Mouse (Mus musculus) lung, adult 2 months (tissue): ENCODE data around the gene Gm5460.

Source experiments
- CTCF ChIP-seq: fragments of 200-500 bp; IDR thresholded peaks from 2 replicates; pipeline ENCODE4 v1.5.1; 2011; ENCODE audit warnings: mild to moderate bottlenecking, low read length, control low read depth; ENCODE audit not compliant: insufficient read depth
- POLR2A ChIP-seq: fragments of 200-500 bp; IDR thresholded peaks from 2 replicates; pipeline ENCODE4 v1.6.1; 2011; ENCODE audit warnings: low read depth, mild to moderate bottlenecking, control low read depth, low read length, borderline replicate concordance; ENCODE audit errors: extremely low read depth

GRCm38 (mm10) chr14:34096161-34096560 is 79.6 kb downstream of the Gm5460 start:
- TF ChIP-seq CTCF, result no peak
- no peak for TF ChIP-seq POLR2A
